Mouse (Mus musculus) CH12.LX (cell line): Measurements from ENCODE around the gene Slc19a2.

Source experiments
- CTCF ChIP-seq, 2 experiments: IDR thresholded peaks in 1 of 2; conservative IDR thresholded peaks in 1 of 2; 2 replicates each; pipeline ENCODE4 v1.5.1; 2011 to 2012; ENCODE audit warnings: low read depth in 2 of 2, low read length in 2 of 2, improper control_type of control experiment in 1 of 2, inconsistent platforms in 1 of 2, mild to moderate bottlenecking in 1 of 2, moderate library complexity in 1 of 2
- EP300 ChIP-seq: IDR thresholded peaks from 2 replicates; pipeline ENCODE4 v1.6.1; 2011; ENCODE audit warnings: low read length, improper control_type of control experiment
- JUND ChIP-seq: conservative IDR thresholded peaks from 2 replicates; pipeline ENCODE4 v1.6.1; 2011; ENCODE audit warnings: low read depth, low read length, improper control_type of control experiment
- KAT2A ChIP-seq: IDR thresholded peaks from 2 replicates; pipeline ENCODE4 v1.6.1; 2012; ENCODE audit warnings: low read length, improper control_type of control experiment, inconsistent platforms; ENCODE audit not compliant: insufficient replicate concordance
- MAX ChIP-seq: IDR thresholded peaks from 2 replicates; pipeline ENCODE4 v1.6.1; 2011; ENCODE audit warnings: low read length, improper control_type of control experiment
- POLR2A ChIP-seq: IDR thresholded peaks from 2 replicates; pipeline ENCODE4 v1.6.1; 2011; ENCODE audit warnings: low read depth, mild to moderate bottlenecking, improper control_type of control experiment, low read length
- POLR2AphosphoS2 ChIP-seq: IDR thresholded peaks from 2 replicates; pipeline ENCODE4 v1.6.1; 2011; ENCODE audit warnings: low read depth, low read length, improper control_type of control experiment
- SMC3 ChIP-seq: IDR thresholded peaks from 2 replicates; pipeline ENCODE4 v1.6.1; 2011; ENCODE audit warnings: low read depth, low read length, improper control_type of control experiment

- TF ChIP-seq POLR2A (no peak), JUND (no peak), EP300 (no peak), POLR2AphosphoS2 (no peak), CTCF (conservative IDR thresholded peaks at IDR 0.05 in 1 of 2, IDR thresholded peaks at IDR 0.05 in 1 of 2; ENCODE audit: low read depth in 2 of 2, low read length in 2 of 2) (no peak), SMC3 (no peak), KAT2A (no peak), MAX (no peak)
These were observed 36.2 kb upstream of the Slc19a2 start for GRCm38 (mm10) chr1:164212686-164213085.
